Mouse (Mus musculus) retina, adult 2 months (tissue): Measurements from ENCODE around the gene Idnk.
"Not testable (repeated sequence)": the region's sequence is repeated elsewhere in the genome, so short reads cannot be mapped to it uniquely, and the experiment has no call there.

Experiments
- DNase-seq: peaks from one replicate; pipeline ENCODE4 v3.0.0-alpha.2; 2012; ENCODE audit warnings: low read depth, low spot score

Gene Idnk

DNA sequence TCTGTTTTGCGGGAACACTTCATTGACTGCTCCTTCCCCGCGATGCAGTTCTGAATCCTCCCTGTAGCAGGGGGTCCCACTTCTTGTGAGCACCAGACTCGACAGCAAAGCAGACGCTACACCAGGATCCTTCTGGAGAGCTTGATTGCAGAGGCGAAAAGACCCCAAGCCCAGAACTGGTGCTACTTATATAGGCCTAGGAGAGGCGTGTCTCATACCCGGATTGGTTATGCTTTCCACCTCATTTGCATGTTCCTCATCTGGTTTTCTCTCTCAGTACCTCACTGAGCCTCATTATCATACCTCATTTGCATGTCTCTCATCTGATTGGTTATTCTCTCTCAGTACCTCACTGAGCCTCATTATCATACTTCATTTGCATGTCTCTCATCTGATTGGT, 10.8 kb upstream of the Idnk start:
- DNase-seq = not testable (repeated sequence)

- DNase-seq = no peak
Observed at GRCm38 (mm10) chr13:58147760-58148159, 9.7 kb upstream of the Idnk start.

DNA sequence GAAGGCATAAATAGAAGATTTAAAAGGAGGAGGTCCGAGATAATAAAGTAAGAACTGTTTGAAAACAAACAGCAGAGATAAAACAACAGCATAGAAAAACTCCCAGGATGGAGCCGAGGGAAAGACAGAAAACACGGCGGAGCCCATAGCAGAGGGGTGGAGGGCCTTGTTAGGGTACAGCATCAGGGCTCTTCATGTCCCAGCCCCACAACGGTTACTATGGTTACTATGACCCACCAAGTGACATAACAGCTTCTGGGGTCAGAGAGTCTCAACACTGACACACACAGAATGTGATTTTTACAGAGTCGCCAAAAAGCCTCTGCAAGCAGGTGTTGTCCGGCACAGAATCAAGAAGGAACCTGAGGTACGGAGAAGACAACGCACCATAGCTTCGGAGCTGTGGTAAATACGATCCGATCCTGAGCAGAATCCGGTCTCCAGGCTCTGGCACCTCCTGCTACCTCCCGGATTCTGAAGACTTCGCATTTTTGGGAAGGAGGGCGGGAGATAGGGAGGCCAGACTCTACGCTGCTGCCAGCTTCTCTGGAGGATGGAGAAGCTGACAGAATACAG, 9.1 kb upstream of the Idnk start:
- no peak for DNase-seq

- no peak for DNase-seq
Observed at GRCm38 (mm10) chr13:58149033-58149558, 8.4 kb upstream of the Idnk start.

DNA sequence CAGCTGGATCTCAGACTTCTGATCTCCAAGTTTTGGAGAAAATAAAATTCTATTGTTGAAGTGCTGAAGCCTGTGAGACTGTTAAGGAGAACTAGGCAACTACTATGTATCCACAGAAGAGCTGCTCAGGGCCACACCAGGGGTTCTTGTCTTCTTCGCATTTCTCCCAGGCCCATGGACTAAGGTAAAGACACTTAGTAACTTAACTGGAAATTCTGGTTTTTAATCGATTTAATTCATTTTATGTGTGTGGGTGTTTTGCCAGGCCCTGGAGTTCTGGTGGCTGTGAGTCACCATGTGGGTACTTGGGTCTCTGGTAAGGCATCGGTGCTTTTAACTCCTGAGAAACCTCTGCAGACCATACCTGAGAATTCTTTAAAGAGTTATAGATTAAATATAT, 7.8 kb upstream of the Idnk start:
- DNase-seq = no peak

DNA sequence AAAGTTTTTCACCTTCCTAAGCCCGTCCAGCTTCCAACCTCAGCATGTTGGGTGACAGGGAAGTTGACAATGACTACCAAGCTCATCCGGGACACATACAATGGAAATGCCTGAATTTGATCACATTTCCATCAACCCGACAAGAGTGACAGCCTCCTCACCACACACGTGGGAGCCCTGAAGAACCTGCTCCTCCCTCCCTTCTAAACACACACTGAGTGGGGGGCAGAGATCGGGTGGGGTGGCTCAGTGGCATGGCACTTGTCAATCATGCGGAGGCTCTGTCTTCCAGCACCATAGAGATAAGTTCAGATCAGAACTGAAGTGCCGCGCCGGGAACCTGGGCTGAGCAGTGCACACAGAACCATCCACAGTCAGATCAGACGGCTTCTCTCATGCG, 7.0 kb upstream of the Idnk start:
- DNase-seq = no peak

GRCm38 (mm10) chr13:58156031-58156430, 1.4 kb upstream of the Idnk start:
- no peak for DNase-seq

DNA sequence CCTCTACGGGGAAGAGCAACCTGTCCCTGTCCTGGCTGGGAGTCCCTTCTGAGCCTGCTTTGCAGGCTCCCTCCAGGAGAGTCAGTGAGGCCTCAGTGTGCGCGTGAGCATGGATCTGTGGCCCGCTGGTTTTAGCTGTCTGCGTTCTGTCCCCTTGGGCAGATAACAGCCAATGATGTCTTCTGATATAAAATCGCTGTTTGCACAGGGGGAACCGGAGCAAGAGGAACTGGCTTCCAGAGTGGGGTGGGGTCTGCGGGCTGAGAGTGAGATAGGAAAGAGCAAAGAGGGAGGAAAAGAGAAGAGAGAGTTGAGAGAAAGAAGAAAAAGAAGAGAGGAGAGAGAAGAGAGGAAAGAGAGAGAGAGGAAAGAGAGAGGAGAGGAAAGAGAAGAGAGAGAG, 413 bp upstream of the Idnk start:
- DNase-seq = peak; percentile 4

DNA sequence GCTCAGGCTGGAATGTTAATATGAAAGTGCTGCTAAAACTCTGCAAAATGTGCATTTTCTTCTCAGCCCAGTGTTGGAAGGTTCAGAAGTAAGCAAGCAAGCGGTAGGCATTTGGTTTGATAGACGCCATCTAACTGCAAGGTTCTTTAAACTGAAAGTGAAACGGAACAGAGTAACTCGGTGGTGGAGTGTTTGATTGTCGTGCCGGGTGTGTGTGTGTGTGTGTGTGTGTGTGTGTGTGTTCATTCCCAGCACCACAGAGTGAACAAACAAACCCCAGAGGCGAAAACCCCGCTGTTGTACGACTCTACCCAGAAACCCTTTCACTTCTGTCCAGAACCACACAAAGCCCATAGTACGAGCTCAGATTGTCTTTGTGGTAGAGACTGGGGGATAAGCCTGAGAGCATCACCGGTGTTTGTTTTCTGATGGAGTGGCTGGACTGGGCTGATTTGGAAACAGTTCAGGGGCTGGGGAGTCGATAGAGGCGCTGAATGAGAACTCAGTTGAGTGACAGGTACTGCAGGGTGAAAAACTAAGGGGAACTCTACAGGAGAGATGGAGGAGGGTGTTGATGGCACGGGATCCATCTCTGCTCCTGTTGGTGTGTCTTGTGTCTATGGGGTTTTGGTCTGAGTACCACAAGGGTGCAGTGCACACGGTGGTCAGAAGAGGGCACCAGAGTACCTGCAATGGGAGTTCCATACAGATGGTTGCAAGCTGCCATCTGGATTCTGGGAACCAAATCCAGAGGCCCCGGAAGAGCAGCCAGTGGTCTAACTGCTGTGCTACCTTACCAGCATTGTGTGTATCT, 857 bp downstream of the Idnk start:
- DNase-seq = peak; percentile 77

GRCm38 (mm10) chr13:58160761-58161160, 3.3 kb downstream of the Idnk start:
- DNase-seq = no peak

GRCm38 (mm10) chr13:58163343-58163742, 5.9 kb downstream of the Idnk start:
- no peak for DNase-seq

- DNase-seq = no peak
Observed at GRCm38 (mm10) chr13:58168119-58168518, 10.7 kb downstream of the Idnk start.

GRCm38 (mm10) chr13:58176105-58176504, 18.7 kb downstream of the Idnk start:
- DNase-seq = no peak

DNA sequence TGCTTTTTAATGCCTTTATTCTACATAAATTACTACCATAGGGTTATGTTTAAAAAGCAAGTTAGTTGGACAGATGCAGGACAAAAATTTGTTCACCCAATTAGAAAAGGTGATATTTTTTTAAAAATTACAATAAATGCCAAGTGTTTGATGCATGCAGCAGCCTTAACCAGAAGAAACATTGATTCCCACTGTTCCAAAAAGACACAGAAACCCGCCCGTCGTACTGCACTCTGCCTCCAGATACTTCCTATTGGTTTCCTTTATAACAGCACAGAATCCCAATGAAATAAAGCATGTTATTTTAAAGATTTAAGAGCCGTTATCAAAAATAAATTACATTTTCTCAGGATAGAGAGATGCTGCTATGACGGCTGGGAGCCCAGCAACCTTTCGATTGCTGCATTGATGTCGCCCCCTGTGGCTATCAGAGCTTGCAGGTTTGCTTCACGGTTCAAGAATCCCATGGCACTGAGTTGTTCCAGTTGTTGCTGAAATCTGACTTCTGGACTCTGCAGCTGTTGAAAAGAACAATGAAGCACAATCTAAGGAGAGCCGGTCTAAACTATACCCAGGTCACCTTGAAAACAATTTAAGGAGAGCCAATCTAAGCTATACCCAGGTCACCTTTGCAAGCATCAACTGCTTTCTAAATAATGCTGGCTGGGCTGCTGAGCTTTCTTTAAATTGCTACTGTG, 20.2 kb downstream of the Idnk start:
- DNase-seq = no peak

GRCm38 (mm10) chr13:58181607-58182551, 24.4 kb downstream of the Idnk start:
- DNase-seq = no peak

DNA sequence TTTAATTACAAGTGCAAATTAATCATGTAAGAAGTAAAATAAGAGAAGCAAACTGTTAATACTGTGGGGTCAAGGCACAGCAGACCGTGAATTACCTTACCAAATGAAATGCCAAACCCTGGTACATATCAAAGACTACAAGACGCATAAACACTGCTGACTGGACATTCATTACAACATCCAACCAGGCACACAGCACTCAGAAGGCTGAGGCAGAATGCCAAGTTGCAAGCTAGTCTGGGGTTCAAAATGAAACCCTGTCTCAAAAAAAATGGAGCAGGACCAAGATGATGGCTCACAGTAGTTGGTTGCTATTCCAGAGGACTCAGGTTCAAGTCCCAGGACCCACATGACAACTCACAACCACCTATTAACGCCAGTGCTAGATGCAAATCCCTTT, 26.7 kb downstream of the Idnk start:
- DNase-seq = no peak

DNA sequence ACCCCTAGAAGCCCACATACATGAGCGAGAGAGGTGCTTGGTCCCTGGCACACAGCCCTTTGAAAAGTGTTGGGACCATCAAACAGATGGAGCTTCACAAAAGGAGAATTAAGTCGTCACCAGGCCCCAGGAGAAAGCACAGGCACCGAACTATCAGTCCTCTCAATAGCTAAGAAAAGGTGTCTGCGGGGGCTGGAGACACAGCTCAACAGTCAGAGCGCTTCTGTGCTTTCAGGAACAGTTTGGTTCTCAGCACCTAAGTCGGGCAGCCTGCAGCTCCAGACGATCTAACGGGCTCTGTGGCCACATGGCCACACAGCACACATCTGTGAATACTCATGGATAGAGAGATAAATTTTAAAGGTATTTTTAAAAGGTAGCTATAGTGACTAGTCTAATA, 28.8 kb downstream of the Idnk start:
- no peak for DNase-seq

- DNase-seq = no peak
Observed at GRCm38 (mm10) chr13:58187751-58188150, 30.3 kb downstream of the Idnk start.

- peak; percentile 69 for DNase-seq
Observed at GRCm38 (mm10) chr13:58188412-58188811, 31.0 kb downstream of the Idnk start.

DNA sequence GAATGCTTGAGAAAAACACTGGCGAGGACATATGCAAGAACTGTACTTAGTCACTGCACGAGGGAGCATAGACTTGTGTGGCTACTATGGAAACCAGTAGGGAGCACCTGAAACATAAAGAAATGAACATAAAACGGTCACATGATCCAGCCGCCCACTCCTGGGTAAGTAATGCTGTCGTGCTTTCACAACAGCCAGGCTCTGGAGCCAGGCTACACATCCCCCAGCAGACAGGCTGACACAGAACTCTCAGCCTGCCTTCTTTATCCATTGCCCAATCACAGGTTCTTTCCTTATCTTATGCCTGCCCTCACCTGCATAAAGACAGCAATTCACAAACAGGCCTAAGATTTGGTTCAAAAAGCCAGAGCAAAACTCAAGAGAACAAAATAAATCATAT, 32.0 kb downstream of the Idnk start:
- DNase-seq = no peak

DNA sequence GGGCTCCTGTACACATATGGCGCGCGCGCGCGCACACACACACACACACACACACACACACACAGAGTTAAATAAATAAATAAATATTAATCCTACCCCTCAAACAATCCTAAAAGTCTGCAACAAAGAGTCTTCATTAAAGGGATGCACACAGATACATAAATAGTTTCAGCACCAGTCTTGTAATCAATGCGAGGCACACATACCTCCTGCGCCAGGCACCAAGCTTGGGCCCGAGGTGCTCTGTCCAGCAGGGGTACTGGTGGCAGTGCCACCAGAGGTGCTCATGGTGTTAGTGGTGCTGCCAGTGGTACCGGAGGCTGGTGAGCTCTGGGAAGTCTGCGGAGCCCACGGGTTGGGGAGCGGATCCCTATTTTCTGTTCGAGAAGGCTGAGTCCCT, 34.1 kb downstream of the Idnk start:
- no peak for DNase-seq
